Mouse (Mus musculus) cerebellum, adult 11-12 months (tissue): Measurements from ENCODE around the gene Ttc9b.
A peak's percentile ranks its signal among the peaks of the same experiment; 100 is the strongest.

Experiments
- DNase-seq: peaks from one replicate; pipeline ENCODE4 v3.0.0; 2022

Ttc9b gene

GRCm38 (mm10) chr7:27644471-27644870 lies 9.2 kb upstream of the Ttc9b start:
- no peak for DNase-seq

- DNase-seq, result no peak
Measured at GRCm38 (mm10) chr7:27646516-27646915, 7.2 kb upstream of the Ttc9b start.

- no peak for DNase-seq
Measured at GRCm38 (mm10) chr7:27647281-27648002, 6.3 kb upstream of the Ttc9b start.

GRCm38 (mm10) chr7:27649723-27650122 lies 4.0 kb upstream of the Ttc9b start:
- DNase-seq, result no peak

- DNase-seq, result peak; percentile 79
Measured at GRCm38 (mm10) chr7:27650949-27651348, 2.8 kb upstream of the Ttc9b start.

- peak; percentile 75 for DNase-seq
Measured at GRCm38 (mm10) chr7:27654607-27655276, 1.0 kb downstream of the Ttc9b start.

- DNase-seq, result no peak
Measured at GRCm38 (mm10) chr7:27655545-27655944, 1.8 kb downstream of the Ttc9b start.

- DNase-seq, result peak; percentile 59
Measured at GRCm38 (mm10) chr7:27656600-27656999, 2.9 kb downstream of the Ttc9b start.

- no peak for DNase-seq
Measured at GRCm38 (mm10) chr7:27657824-27658395, 4.2 kb downstream of the Ttc9b start.

GRCm38 (mm10) chr7:27658712-27659663 lies 5.3 kb downstream of the Ttc9b start:
- no peak for DNase-seq

GRCm38 (mm10) chr7:27662038-27662437 lies 8.3 kb downstream of the Ttc9b start:
- no peak for DNase-seq

- DNase-seq, result peak; percentile 70
Measured at GRCm38 (mm10) chr7:27673064-27673574, 19.4 kb downstream of the Ttc9b start.

- peak; percentile 74 for DNase-seq
Measured at GRCm38 (mm10) chr7:27673575-27674131, 19.9 kb downstream of the Ttc9b start.

GRCm38 (mm10) chr7:27674195-27674521 lies 20.4 kb downstream of the Ttc9b start:
- no peak for DNase-seq

GRCm38 (mm10) chr7:27674522-27675221 lies 21.0 kb downstream of the Ttc9b start, which contains the start of gene Map3k10:
Gene Map3k10, minus strand, starts transcription at chr7:27674598.
- DNase-seq, result peak; percentile 93

- no peak for DNase-seq
Measured at GRCm38 (mm10) chr7:27675222-27675612, 21.5 kb downstream of the Ttc9b start.

GRCm38 (mm10) chr7:27683218-27683617 lies 29.5 kb downstream of the Ttc9b start:
- DNase-seq, result no peak

GRCm38 (mm10) chr7:27685220-27685619 lies 31.5 kb downstream of the Ttc9b start:
- DNase-seq, result no peak

GRCm38 (mm10) chr7:27685681-27686080 lies 32.0 kb downstream of the Ttc9b start:
- DNase-seq, result no peak

GRCm38 (mm10) chr7:27687043-27687442 lies 33.3 kb downstream of the Ttc9b start:
- DNase-seq, result no peak

GRCm38 (mm10) chr7:27687836-27688235 lies 34.1 kb downstream of the Ttc9b start:
- DNase-seq, result no peak
